Mouse (Mus musculus) right cerebral cortex, postnatal 10 days (tissue): ENCODE data around the gene Atp8a1.

Source experiments
- DNase-seq, 2 experiments: peaks; one replicate each; pipeline ENCODE4 v3.0.0; 2021; ENCODE audit warnings: low spot score in 2 of 2

The Atp8a1 gene

DNA sequence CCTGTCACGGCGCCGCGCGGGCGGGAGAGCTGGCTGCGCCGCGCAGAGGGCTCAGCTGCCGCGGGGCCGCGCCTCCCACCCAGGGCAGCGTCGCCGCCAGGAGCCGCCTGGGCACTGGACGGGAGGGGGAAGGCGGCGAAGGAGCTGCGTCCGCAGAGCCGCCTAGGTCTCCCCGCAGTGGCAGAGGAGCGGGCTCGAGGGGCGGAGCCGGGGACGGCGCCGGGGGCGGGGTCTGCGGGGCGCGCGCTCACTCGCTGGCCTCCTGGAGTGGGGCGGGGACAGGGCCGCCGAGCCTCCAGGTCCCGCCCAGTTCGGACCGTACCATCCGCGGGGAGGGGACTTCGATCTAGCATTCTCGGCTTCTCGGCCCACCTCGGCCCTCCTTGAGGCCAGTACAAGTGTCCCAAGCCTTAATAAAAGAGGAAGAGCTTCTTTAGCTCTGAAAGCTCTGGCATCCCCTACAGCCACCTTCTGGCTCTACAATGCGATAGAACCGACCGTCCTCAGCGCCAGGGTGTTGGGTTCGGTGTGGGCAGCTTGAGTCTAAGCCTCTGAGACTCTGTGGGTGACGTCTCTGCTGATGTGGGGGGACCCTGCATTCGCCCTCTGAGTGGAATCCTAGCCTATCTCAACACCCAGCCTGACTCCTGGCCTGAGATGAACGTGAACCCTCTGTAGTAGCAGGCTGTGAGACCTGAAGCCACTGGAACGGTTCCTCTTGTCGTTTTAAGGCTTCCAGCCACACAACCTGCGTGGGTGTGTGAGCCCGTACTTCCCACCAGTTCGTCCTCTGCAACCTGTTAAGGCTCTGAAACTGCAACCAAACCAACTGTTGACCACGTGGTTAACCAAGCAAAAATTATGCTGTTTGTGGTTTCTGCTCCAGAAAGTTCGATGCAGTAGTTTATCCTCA, at the start of gene Atp8a1:
Gene Atp8a1, minus strand, starts transcription at position 182 of the 913 bp plus-strand sequence.
- DNase-seq: peak; percentile 98 to 99

DNA sequence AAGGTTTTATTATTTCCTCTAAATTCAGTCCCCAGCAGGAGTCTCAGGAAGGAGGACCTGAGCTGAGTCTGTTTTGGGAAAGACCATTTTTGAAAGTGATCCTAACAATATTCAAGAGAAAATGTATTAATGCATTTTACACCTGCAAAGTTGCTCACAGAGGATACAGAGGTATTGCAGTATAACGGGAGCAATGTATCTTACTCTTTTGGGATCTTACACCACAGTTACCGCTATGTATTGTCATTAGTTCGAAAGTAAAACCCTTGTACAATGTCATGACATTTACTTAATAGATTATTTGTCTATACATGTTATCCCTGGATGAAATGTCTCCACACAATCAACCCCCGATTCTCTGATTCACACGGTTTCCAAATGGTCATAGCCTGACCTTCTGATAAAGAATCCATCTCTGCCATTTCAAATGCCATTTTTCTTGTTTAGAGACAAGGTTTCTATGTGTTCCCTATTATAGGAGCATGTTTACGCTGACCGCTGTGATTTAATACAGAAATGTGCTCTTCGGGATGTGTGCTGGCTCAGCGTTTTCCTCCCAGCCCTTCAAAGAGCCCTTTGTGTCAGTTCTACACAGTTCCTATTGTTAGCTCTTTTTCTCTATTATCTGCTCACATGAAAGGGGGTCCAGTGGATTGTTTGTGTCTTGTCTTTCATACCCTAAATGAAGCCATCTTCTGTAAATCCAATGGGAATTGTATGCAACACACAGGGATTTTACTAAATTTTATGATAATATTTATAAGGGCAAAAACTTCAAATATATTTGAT, 37.4 kb upstream of the Atp8a1 start:
- no peak for DNase-seq

DNA sequence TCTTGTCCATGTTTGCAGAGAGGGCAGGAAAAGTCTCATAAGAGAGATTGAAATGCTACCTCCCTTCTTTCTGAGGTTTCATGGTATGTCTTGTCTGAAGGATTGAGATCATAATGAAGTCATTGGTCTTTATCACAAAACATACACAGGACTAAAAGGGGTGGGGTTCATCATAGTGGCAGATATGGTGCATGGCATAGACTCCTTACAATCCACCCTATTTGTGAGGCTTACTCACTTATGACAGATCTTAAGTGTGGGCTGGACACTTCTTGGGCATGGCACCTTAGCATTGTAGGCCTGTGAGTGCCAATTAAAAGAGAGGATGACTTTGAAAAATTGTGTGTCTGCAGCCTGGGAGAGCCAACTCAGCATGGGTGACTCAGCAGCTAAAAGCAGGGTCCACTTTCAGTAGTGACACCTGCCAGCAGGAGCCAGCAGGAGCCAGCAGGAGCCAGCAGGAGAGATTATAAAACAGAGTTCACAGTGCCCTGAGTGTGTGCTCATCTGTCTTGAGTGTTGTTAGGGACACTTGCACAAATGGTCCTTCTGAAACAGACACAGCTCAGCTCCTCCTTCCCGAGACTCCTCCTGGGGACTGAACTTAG, 36.4 kb upstream of the Atp8a1 start:
- no peak for DNase-seq

DNA sequence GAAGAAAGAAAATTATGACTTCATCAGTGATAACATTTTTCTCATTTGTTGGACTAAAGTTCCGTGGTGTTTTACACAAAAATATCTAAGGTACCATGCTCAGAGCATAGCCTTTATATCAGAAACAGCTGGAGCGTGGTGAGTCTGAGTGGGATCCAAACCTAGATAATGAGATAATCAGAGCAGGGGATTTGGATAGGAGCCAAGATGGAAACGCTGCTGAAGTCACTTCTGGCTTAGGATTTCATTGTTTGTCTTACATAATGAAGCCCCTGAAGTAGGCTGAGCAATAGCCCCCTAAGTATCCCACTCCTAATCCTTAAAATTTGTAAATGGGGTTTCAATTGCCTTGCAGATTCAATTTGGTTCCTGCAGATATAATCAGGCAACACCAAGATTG, 24.2 kb upstream of the Atp8a1 start:
- DNase-seq: no peak

DNA sequence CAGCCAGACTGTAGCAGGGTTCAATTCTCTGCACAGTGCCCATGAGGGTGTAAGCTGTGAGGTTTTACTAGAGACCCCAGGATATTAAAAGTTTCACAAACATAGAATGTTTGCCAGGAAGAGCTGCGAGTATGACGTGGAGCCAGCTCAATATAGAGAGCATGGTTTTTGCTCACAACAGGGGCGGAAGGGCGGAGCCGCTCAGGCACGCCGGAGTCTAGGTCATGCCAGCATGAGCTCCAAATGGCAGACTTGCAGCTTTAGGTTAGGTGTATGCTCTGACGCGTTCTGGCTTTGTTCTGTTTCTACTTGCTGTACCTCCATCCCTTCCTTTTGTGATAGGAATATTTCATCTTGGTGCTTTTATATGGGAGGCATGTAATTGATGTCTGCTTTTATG, 19.0 kb upstream of the Atp8a1 start:
- no peak for DNase-seq

DNA sequence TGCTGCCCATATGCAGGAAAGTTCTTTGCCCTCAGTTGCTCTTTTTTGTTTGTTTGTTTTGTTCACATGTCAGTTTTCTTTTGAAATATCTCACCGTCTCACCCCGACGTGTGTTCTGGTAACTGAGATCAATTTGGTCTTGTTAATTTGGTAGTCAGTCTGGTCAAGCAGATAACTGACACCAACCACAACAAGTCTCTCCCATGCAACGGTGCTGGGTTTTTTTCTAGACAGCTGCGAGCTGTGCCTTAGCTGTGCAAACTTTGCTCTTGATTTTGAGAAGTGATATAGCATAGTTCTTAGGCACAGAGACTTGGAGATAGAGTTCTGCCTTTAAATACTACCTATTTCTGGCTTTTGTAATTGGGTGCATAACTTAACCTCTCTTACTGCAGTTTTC, 18.4 kb upstream of the Atp8a1 start:
- no peak for DNase-seq

DNA sequence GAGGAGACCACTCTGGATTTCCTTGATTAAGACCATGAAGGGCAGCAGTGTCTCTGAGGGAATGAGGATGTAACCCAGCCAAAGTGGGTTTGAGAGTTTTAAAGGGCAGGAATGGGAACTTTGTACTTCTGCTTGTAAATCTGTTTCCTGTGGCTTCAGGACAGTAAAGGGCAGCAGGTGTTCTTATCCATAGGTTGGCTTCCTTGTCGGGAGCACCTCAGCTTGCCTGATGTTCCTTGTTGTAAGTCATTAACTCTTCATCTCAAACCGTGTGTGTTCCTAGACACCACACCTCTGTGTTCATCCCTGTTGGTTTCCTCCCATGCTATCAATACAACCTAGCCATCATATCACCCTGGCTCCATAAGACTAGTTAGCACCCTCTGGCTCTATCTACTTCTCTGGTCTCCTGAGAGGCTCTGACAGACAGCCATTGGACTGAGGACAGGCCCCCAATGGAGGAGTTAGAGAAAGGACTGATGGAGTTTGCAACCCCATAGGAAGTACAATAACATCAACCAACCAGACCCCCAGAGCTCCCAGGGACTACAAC, 17.4 kb upstream of the Atp8a1 start:
- DNase-seq: no peak

DNA sequence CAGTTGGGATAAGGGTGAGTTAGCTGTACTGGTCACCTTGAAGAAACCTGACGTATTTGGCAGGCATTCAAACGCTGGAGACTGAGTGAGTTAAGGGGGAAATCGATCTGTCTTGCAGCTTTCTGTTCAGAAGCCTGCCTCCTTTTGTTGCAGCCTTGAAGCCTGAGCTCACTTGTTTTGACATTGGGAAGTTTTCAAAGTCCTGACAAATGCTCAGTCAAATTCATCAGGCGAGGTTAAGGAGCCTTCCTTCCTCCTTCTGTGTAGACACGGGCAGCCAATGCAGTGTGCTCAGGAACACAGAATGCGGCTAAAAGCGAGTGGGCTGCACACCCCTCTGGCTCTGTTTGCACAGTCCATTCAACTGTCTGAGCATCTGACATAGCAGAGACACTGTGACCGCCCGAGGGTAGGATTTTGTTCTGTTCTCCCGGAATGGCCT, 16.7 kb upstream of the Atp8a1 start:
- no peak for DNase-seq

DNA sequence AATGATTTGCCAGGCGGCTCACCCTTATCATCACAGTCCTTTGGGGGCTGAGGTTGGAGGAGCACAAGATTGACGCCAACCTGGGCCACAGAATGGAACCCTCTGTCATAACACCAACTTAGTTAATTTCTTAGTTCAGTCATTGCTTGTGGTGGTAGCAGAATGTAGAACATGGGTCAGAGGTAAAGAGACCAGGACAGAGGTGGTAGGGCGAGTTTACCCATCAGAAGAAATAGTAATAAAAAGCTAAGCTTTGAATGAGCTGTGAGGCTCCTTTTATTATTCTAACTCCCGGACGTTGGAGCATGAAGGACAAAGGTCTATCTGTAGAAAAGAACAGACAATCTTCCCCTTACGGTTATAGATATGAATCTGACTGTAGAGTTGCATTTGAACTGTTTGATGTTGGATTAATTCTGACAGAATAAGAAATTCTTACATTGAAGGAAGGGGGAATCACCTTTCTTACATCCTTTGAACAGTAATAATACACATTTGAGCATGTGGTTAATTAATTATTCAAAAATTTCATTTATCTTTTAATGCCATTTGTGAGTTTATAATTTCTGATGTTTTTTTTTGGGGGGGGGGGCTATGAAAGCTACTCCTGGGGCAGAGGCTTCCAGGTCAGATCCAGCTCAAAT, 7.9 kb upstream of the Atp8a1 start:
- DNase-seq: no peak

DNA sequence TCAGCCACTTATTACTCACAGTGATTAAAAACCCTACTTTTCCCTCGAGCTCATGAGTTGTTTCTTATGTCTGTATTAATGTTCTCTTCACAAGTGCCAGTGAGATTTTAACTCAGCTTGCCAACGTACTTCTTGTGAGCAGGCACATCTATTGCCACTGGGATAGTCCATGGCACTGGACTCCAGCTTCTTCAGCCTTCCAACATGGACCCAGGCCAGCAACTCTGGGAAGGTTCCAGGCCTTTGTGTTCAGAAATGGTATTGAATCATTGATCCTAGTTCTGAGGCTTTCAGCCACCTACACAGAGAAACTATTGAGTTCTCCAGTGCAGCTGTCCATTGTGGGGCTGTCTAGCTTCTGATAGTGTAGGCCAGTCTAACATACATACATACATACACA, 5.6 kb upstream of the Atp8a1 start:
- DNase-seq: no peak

DNA sequence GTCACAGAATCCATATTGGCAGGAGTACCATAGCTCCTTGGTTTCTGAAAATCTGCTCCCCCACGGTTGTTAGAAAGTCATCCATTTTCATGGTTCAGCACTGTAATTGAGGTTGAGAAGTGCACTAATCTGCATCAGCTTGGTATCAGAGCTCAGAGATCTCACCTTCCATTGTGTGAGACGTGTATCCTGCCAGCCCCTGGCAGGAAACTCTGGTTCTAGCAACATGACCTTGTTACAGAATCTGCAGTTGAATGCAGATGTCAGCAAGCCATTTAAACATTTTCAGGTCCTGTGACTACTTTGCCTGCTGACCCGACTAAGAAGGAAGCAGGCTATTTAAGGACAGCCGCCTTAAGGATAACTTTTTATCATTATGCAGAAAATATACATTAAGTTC, 2.2 kb upstream of the Atp8a1 start:
- DNase-seq: peak in 1 of 2 experiments; percentile 23

DNA sequence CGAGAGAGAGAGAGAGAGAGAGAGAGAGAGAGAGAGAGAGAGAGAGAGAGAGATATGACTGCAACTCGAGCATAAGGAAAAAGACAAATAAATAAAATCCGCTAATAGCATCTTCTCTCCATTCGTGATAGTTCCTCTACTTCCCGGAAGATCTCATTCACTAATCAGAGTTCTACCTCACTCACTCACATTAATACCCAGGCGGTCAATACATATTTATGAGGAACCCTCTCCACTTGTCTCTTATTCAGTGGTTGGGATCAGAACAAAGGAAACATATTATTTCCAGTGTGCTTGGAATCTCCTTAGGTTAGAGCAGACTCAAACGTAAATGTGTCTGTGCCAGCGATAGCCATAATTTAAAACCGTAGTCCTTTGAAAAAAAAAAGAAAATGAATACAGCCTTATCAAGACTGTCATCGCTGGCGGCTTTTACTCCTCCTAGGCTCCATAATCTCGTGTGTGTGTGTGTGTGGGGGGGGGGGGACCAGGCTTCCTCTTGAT, 1.3 kb upstream of the Atp8a1 start:
- DNase-seq: peak in 1 of 2 experiments; percentile 10

DNA sequence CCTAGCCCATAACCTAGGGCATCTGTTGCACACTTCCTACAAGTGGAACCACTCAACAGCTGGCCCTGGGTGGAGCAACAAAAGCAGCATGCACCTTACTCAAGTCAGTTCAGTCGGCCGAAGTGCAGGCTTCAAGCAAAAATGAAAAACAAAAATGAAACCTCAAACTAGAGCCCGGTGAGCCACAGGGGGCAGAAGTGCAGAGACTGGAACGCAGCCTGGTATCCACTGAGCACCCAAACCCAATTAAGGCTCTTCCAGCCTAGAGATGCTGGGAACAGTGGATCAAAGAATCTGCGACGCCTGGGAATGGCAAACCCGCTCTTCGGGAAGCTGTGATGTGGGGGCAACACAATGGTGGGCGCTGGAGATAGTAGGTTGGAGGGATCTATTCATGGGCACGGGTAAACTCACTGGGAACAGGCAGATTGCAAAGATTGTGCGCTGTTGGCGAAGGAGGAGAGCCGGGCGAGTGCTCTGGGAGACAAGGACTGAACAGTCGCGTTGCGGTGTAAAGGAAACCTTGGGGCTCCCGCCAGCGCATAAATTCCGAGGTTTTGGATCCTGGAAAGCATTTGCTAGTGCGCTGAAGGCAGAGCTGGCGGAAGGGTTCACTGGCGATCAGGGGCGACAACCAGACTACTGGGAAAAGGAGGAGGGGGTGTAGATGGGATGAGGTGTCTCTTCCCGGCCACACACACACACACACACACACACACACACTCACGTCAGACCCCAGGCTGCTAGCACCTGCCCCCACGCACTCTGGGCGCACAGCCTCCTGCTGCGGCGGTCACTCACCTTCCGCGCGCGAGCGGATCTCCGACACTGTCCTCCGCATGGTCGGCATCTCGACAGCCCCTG, 641 bp downstream of the Atp8a1 start:
- peak; percentile 70 to 74 for DNase-seq

DNA sequence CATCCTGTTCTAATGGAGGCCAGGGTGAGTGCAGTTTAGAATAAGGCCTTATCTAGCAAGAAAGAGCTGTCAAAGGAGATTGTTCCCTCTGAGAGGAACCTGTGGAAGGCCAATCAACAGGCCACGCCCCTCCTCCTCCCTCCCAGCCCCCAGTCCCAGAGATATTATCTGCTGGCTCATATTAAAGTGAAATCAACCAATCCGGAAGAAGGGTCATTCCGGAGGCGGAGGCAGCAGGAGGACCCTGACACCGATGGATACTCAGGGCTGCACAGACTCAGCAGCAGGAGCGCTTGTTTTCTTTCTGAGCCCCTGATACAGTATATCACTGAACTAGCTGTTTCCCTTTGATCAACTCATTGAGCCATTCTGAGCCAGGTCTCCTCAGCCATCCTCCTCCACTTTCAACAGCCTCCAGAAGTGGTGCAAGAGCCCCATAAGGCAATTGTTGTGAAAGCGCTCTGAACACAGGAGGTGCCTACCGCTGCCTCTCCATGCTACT, 2.0 kb downstream of the Atp8a1 start:
- DNase-seq: no peak

DNA sequence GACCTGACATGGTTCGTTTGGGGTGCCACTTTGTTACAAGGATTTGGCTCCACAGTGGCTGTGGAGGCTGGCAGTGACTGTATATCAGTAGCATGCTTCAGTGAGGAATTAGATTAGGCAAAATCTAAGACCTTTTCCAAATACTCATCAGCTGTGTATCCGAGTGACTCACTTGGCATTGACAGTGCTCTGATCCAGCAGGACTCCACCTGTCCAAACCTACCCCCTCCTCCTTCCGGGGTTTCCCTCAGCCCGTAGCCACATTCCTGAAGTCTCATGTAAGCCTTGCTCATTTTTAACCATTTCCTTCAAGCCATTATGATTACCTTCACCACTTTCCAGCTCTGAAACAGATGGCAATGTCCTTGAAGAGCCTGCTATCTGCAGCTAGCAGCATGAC, 3.2 kb downstream of the Atp8a1 start:
- no peak for DNase-seq

DNA sequence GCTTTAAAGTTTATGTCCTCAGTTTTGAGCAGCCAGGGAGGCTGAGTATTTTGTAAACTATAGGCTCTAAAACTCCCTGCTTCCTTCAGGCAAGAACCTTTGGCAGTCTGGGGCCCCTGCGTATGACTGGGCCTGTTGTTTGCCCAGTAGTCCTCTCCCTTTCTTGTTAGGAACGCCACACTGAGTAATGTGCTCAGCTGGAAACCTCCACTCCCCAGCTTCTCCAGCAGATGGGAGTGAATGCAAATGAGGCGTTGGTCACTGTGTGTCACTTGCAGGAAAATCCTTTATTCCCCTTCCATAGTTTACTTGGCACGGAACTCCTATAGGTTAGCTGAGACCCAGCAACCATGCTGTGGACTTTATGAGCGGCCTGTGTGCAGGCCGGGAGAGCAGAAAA, 4.9 kb downstream of the Atp8a1 start:
- peak in 1 of 2 experiments; percentile 52 for DNase-seq

DNA sequence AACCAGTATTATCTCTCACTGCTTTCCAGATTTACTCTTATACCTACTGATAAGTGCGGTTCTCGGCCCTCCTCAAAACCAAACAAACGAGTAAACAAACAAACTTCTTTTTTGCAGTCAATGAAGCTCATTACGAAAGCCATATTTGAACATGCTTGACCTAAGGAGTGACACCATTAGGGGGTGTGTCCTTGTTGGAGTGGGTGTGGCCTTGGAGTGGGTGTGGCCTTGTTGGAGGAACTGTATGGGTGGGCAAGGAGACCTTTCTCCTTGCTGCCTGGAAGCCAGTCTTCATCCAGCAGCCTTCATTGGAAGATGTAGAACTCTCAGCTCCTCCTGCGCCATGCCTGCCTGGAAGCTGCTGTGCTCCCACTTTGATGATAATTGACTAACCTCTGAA, 13.4 kb downstream of the Atp8a1 start:
- DNase-seq: no peak

DNA sequence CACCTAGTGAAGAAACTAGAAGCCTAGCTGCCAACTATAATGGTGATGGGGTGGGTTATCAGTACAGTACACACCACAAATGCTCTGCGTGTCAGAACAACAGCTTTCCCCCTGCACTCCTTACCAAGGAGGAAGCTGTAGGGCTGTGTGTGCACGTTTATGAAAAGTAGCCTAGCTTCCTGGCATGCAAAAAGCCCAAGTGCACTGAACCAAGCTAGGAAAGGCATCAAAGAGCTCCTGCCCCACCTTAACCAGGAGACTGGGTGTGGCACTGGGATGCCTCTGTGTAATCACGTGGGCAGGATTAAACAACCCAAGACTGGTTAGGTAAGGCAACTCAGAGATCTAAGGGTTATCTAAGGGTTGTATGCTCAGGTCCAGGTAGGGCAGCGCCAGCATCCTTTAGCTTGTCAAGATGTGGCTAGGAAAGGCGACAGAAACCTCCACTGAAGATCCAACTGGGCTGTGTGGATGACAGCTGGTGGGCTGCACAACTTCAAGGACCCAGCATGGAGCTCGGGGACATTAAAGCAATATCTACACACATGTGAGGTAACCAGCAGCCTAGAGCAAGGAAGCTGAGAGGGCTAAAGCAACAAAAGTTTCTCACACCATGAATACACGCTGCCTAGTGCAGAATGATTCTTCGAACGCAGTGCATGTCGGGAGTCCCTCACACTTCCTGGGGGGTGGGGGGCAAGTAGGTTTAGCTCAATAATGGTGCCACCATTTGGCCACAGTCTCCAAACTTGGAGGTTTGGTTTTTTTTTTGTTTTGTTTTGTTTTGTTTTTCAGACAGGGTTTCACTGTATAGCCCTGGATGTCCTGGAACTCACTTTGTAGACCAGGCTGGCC, 15.7 kb downstream of the Atp8a1 start:
- peak in 1 of 2 experiments; percentile 19 for DNase-seq

DNA sequence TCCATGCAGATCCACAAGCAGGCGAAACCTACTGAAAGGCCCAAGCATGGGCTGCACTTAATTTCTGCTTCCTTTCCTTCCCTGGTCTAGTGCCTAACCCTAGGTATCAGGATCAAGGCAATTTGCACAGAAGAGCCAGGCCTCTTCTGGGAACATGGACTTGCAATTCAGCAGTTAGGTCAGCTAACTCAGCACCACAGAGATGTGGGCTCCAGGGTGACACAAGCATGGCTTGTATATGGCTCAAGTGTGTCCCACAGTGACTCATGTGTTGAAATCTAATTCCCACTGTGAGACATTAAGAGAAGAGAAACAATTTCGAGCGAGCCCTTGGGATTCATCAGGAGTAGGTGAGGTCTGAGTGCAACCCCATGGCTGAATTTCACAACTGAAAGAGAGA, 18.9 kb downstream of the Atp8a1 start:
- DNase-seq: no peak
